Comparison of ENCODE assay signal across 22 mouse cellular contexts in the genomic region with DNA sequence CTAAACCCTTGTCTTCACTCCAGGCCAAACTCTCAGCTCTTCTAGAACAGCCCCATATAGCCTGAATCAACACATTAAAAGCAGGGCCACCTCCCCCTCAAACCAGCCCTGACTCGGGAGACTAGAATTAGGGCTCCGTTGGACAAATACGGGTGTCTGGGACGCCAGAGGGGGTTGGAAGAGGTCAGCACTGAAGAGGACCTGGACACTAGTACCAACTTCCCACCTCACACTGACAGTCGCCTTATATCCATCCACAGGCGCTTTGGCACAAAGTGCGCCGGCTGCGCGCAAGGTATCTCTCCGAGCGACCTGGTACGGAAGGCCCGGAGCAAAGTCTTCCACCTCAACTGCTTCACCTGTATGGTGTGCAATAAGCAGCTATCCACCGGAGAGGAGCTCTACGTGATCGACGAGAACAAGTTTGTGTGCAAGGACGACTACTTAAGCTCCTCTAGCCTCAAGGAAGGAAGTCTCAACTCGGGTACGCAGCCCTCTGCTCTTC. TPM values are rescaled to one million over a fixed set of nuclear protein-coding genes. Genes with fewer than 3 reads are reported as not detected.
DNase-seq lines count a peak whose midpoint lies in the region; ATAC-seq lines count a peak whose summit lies in the region.
"Had no signal": no experiment of that assay in that cellular context is flagged by ENCODE, and none has a peak within 500 bp of the region (broad histone marks: within the 10 kb centered on the region; RNA-seq: fewer than 3 reads in every experiment).

No protein-coding gene starts in this region.

- H3K4me1 ChIP-seq in forebrain, embryonic 12.5 days: peaks cover 59% of the 10 kb centered on the region
- H3K4me1 ChIP-seq in hindbrain, embryonic 12.5 days: peaks cover 30% of the 10 kb centered on the region
- H3K4me1 ChIP-seq in midbrain, embryonic 12.5 days: peaks cover 54% of the 10 kb centered on the region
- peaks cover 2% of the 10 kb centered on the region; the same call in 1 of the 2 replicates for H3K4me1 ChIP-seq in neural tube, embryonic 14.5 days (ENCODE audit: control insufficient read depth, insufficient read depth, low read length)

- no peaks in the 10 kb centered on the region for H3K36me3 ChIP-seq in forebrain, embryonic 12.5 days (replicated peaks)
- H3K36me3 ChIP-seq in hindbrain, embryonic 12.5 days: no peaks in the 10 kb centered on the region
- no peaks in the 10 kb centered on the region for H3K36me3 ChIP-seq in midbrain, embryonic 12.5 days
- no peaks in the 10 kb centered on the region for H3K36me3 ChIP-seq in neural tube, embryonic 14.5 days (ENCODE audit: control insufficient read depth, insufficient read depth, low read length)
- H3K36me3 ChIP-seq: embryonic facial prominence, embryonic 12.5 days; heart, embryonic 15.5 days; limb, embryonic 12.5 days; liver, embryonic 15.5 days had no signal

- peaks cover 97% of the 10 kb centered on the region for H3K27me3 ChIP-seq in forebrain, embryonic 12.5 days
- H3K27me3 ChIP-seq in hindbrain, embryonic 12.5 days: peaks cover 94% of the 10 kb centered on the region
- peaks cover 97% of the 10 kb centered on the region for H3K27me3 ChIP-seq in midbrain, embryonic 12.5 days
- peaks cover 36% of the 10 kb centered on the region for H3K27me3 ChIP-seq in neural tube, embryonic 14.5 days (ENCODE audit: control insufficient read depth, insufficient read depth, low read length)

- ATAC-seq in forebrain, embryonic 12.5 days (ENCODE audit: low FRiP score): no peak
- ATAC-seq in hindbrain, embryonic 12.5 days (ENCODE audit: low FRiP score): no peak
- no peak for ATAC-seq in midbrain, embryonic 12.5 days (ENCODE audit: low FRiP score, low read depth)
- ATAC-seq in neural tube, embryonic 14.5 days (ENCODE audit: low read depth): no peak
- ATAC-seq in megakaryocyte-erythroid progenitor cell, adult 5-6 weeks (replicated peaks; ENCODE audit: low FRiP score, low TSS enrichment, poor library complexity, severe bottlenecking): no peak
- ATAC-seq: Patski had no signal

- peak overlapping the region; percentile 49 for H3K4me3 ChIP-seq in forebrain, embryonic 12.5 days (replicated peaks)
- H3K4me3 ChIP-seq in hindbrain, embryonic 12.5 days: peak overlapping the region; percentile 55
- H3K4me3 ChIP-seq in midbrain, embryonic 12.5 days: peak overlapping the region; percentile 55
- H3K4me3 ChIP-seq in neural tube, embryonic 14.5 days (ENCODE audit: low read depth, low read length): peak overlapping the region; percentile 53
- H3K4me3 ChIP-seq: embryonic facial prominence, embryonic 12.5 days; limb, embryonic 12.5 days; liver, embryonic 15.5 days; myocyte had no signal

- H3K9ac ChIP-seq in forebrain, embryonic 12.5 days: peak overlapping the region; percentile 68
- peak overlapping the region; percentile 87 for H3K9ac ChIP-seq in hindbrain, embryonic 12.5 days
- H3K9ac ChIP-seq in midbrain, embryonic 12.5 days (replicated peaks): peak overlapping the region; percentile 77
- peak overlapping the region; percentile 89 for H3K9ac ChIP-seq in neural tube, embryonic 14.5 days (replicated peaks; ENCODE audit: low read depth, low read length)
- H3K9ac ChIP-seq: embryonic facial prominence, embryonic 12.5 days; heart, embryonic 15.5 days; limb, embryonic 12.5 days; liver, embryonic 15.5 days had no signal

- peak overlapping the region; percentile 74 for H3K4me2 ChIP-seq in forebrain, embryonic 12.5 days
- H3K4me2 ChIP-seq in hindbrain, embryonic 12.5 days (replicated peaks): peak overlapping the region; percentile 60
- peak overlapping the region; percentile 65 for H3K4me2 ChIP-seq in midbrain, embryonic 12.5 days (replicated peaks)
- H3K4me2 ChIP-seq in neural tube, embryonic 14.5 days (ENCODE audit: low read depth, low read length): peak overlapping the region; percentile 74
- H3K4me2 ChIP-seq: embryonic facial prominence, embryonic 12.5 days; heart, embryonic 15.5 days; limb, embryonic 12.5 days; liver, embryonic 15.5 days had no signal

- H3K27ac ChIP-seq in forebrain, embryonic 12.5 days: peak overlapping the region; percentile 88
- H3K27ac ChIP-seq in hindbrain, embryonic 12.5 days: peak overlapping the region; percentile 93
- H3K27ac ChIP-seq in midbrain, embryonic 12.5 days (replicated peaks): peak overlapping the region; percentile 90
- peak overlapping the region; percentile 91 for H3K27ac ChIP-seq in neural tube, embryonic 14.5 days (ENCODE audit: low read depth, low read length)
- H3K27ac ChIP-seq: embryonic facial prominence, embryonic 12.5 days; heart, embryonic 15.5 days; limb, embryonic 12.5 days; liver, embryonic 15.5 days had no signal

- no peak for DNase-seq in cerebellum, adult 11-12 months
- DNase-seq in right cerebral cortex, postnatal 14 days: no peak
- DNase-seq: adrenal gland, adult 2 months; cerebellum, adult 9-11 months; layer of hippocampus, adult 9-11 months; lung, postnatal 4 days; thymus, postnatal 36 days had no signal

- H3K9me3 ChIP-seq in forebrain, embryonic 12.5 days: no peaks in the 10 kb centered on the region
- no peaks in the 10 kb centered on the region for H3K9me3 ChIP-seq in hindbrain, embryonic 12.5 days (replicated peaks)
- no peaks in the 10 kb centered on the region for H3K9me3 ChIP-seq in midbrain, embryonic 12.5 days
- no peaks in the 10 kb centered on the region for H3K9me3 ChIP-seq in neural tube, embryonic 14.5 days (ENCODE audit: control insufficient read depth, low read length)
- H3K9me3 ChIP-seq: embryonic facial prominence, embryonic 12.5 days; heart, embryonic 15.5 days; limb, embryonic 12.5 days; liver, embryonic 15.5 days had no signal

- 6% methylated on average over 21 of the region's 21 CpGs for WGBS in forebrain, embryonic 12.5 days
- WGBS in hindbrain, embryonic 12.5 days: 1% methylated on average over 21 of the region's 21 CpGs
- WGBS in midbrain, embryonic 12.5 days: 1% methylated on average over 21 of the region's 21 CpGs
- WGBS in neural tube, embryonic 14.5 days: under 1% methylated on average over 21 of the region's 21 CpGs

RNA-seq across cellular contexts. Expression of gene Lhx5, which starts 2.8 kb away (rescaled TPM):
- polyA plus RNA-seq in forebrain, embryonic 12.5 days (2016; fragmentation: Nextera tagmentation; extraction: Ambion mirVana): 23.8 and 26.6 TPM in 2 replicates
- polyA plus RNA-seq in hindbrain, embryonic 12.5 days (2016; fragmentation: Nextera tagmentation; extraction: Ambion mirVana): 63.0 and 67.2 TPM in 2 replicates
- 45.2 and 51.9 TPM in 2 replicates for polyA plus RNA-seq in midbrain, embryonic 12.5 days (2016; fragmentation: Nextera tagmentation; extraction: Ambion mirVana)
- polyA plus RNA-seq in neural tube, embryonic 14.5 days (2014; fragmentation: Nextera tagmentation; extraction: Ambion mirVana): 27.6 and 28.1 TPM in 2 replicates
- not detected in 2 replicates for total RNA-seq in megakaryocyte-erythroid progenitor cell, adult 5-6 weeks (2014; fragmentation: Nextera tagmentation)
- not detected in 2 replicates for total RNA-seq in megakaryocyte-erythroid progenitor cell, adult 5-6 weeks (2017)
- total RNA-seq: adrenal gland, adult 2 months; CH12.LX had no signal
- polyA plus RNA-seq: adrenal gland, adult 2 months; gonadal fat pad, adult 2 months; heart, embryonic 15.5 days; kidney, embryonic 14.5 days; limb, embryonic 12.5 days; liver, embryonic 15.5 days; myocyte had no signal

RNA-seq across cellular contexts. Expression of gene Sdsl, which starts 38.3 kb away (rescaled TPM):
- polyA plus RNA-seq in forebrain, embryonic 12.5 days (2016; fragmentation: Nextera tagmentation; extraction: Ambion mirVana): 4.5 and 5.1 TPM in 2 replicates
- 5.4 and 7.5 TPM in 2 replicates for polyA plus RNA-seq in hindbrain, embryonic 12.5 days (2016; fragmentation: Nextera tagmentation; extraction: Ambion mirVana)
- polyA plus RNA-seq in midbrain, embryonic 12.5 days (2016; fragmentation: Nextera tagmentation; extraction: Ambion mirVana): 6.4 and 7.5 TPM in 2 replicates
- 5.8 and 8.3 TPM in 2 replicates for polyA plus RNA-seq in neural tube, embryonic 14.5 days (2014; fragmentation: Nextera tagmentation; extraction: Ambion mirVana)
- 59.5 and 72.1 TPM in 2 replicates for total RNA-seq in megakaryocyte-erythroid progenitor cell, adult 5-6 weeks (2014; fragmentation: Nextera tagmentation)
- total RNA-seq in megakaryocyte-erythroid progenitor cell, adult 5-6 weeks (2017): 58.5 and 67.3 TPM in 2 replicates

RNA-seq across cellular contexts. Expression of gene Sds, which starts 42.0 kb away (rescaled TPM):
- not detected in 2 replicates for polyA plus RNA-seq in forebrain, embryonic 12.5 days (2016; fragmentation: Nextera tagmentation; extraction: Ambion mirVana)
- polyA plus RNA-seq in hindbrain, embryonic 12.5 days (2016; fragmentation: Nextera tagmentation; extraction: Ambion mirVana): not detected in 2 replicates
- polyA plus RNA-seq in midbrain, embryonic 12.5 days (2016; fragmentation: Nextera tagmentation; extraction: Ambion mirVana): not detected in 2 replicates
- polyA plus RNA-seq in neural tube, embryonic 14.5 days (2014; fragmentation: Nextera tagmentation; extraction: Ambion mirVana): 0.29 TPM in 1 of 2 replicates, not detected in the other
- total RNA-seq in megakaryocyte-erythroid progenitor cell, adult 5-6 weeks (2014; fragmentation: Nextera tagmentation): not detected in 2 replicates
- not detected in 2 replicates for total RNA-seq in megakaryocyte-erythroid progenitor cell, adult 5-6 weeks (2017)
- total RNA-seq: CH12.LX had no signal
- polyA plus RNA-seq: embryonic facial prominence, embryonic 12.5 days; gonadal fat pad, adult 2 months; heart, embryonic 15.5 days; kidney, embryonic 14.5 days; limb, embryonic 12.5 days; myocyte; small intestine, adult 2 months had no signal
